Mouse (Mus musculus): Measurements from ENCODE around the gene Actc1. TPM values are rescaled to one million over a fixed set of nuclear protein-coding genes. Genes with fewer than 3 reads are reported as not detected.

The Actc1 gene
- total and polyA plus RNA-seq, 3 experiments, result not detected

DNA sequence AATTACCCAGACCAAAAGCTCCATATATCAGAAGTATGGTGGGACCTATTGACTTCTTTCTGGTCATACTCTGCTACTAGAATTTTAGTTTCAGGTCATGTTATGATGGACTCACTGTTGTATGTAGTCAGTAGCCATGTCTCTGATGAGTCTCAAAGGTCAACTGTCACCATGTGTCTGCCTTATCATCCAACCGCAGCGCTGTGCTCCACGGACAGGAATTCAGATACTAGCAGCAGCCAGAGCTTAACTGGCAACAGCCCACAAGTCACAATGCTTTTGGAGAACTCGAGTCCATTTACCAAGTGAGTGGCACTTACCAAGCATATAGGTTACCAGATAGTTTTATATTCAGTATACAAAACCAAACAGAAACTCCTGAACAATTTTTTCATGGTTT, 44.3 kb upstream of the Actc1 start:
- no peak for DNase-seq (ENCODE audit: extremely low read depth)
- no peaks in the 10 kb centered on the region for H3K27me3 ChIP-seq (replicated peaks)
- H3K4me3 ChIP-seq (replicated peaks in 1 of 3; ENCODE audit: low read depth in 2 of 3, low read length in 2 of 3, poor library complexity in 1 of 3), result no peak overlapping the region
- peaks cover 24 to 51% of the 10 kb centered on the region in 2 experiments for H3K36me3 ChIP-seq (replicated peaks in 1 of 2; ENCODE audit: control insufficient read depth in 1 of 2, insufficient read depth in 1 of 2, low read length in 1 of 2)
- no peaks in the 10 kb centered on the region for H3K4me1 ChIP-seq (ENCODE audit: control insufficient read depth in 1 of 2, insufficient read depth in 2 of 2)
- dilution Hi-C loops (cut with MboI; ENCODE audit: extremely low pct_ligation_motif_present, extremely low pct_unique_long_range_greater_than_20kb, low sequenced_read_pairs), result no loop called here
- H3K9me3 ChIP-seq (replicated peaks; ENCODE audit: low read length), result no peaks in the 10 kb centered on the region
- no peak overlapping the region for H3K9ac ChIP-seq (ENCODE audit: insufficient read depth, low read depth)
- H3K4me2 ChIP-seq (ENCODE audit: insufficient read depth, low read depth, poor library complexity, severe bottlenecking), result no peak overlapping the region
- H3K27ac ChIP-seq (ENCODE audit: insufficient read depth, low read depth), result no peak overlapping the region
- in situ Hi-C loops (cut with MboI; ENCODE audit: low pct_ligation_motif_present, low pct_unique_long_range_greater_than_20kb, low sequenced_read_pairs), result no loop called here
- H3K79me2 ChIP-seq (replicated peaks; ENCODE audit: control insufficient read depth, extremely low read depth, insufficient read depth, poor library complexity, severe bottlenecking), result no peaks in the 10 kb centered on the region
- TF ChIP-seq PAX5 (IDR thresholded peaks at IDR 0.05; ENCODE audit: low read length), result no peak

GRCm38 (mm10) chr2:114096570-114096969, 43.2 kb upstream of the Actc1 start:
- TF ChIP-seq HCFC1 (IDR thresholded peaks at IDR 0.05; ENCODE audit: low read depth, low read length) (no peak), JUN (IDR thresholded peaks at IDR 0.05; ENCODE audit: insufficient read depth, low read depth, low read length) (no peak), ELF1 (IDR thresholded peaks at IDR 0.05; ENCODE audit: low read depth, low read length) (no peak)
- H3K9me3 ChIP-seq (replicated peaks; ENCODE audit: low read length), result no peaks in the 10 kb centered on the region
- in situ Hi-C loops (cut with MboI; ENCODE audit: low pct_ligation_motif_present, low pct_unique_long_range_greater_than_20kb, low sequenced_read_pairs), result no loop called here
- H3K4me1 ChIP-seq (ENCODE audit: control insufficient read depth in 1 of 2, insufficient read depth in 2 of 2), result no peaks in the 10 kb centered on the region
- H3K9ac ChIP-seq (ENCODE audit: insufficient read depth, low read depth), result no peak overlapping the region
- dilution Hi-C loops (cut with MboI; ENCODE audit: extremely low pct_ligation_motif_present, extremely low pct_unique_long_range_greater_than_20kb, low sequenced_read_pairs), result no loop called here
- no peak overlapping the region for H3K4me2 ChIP-seq (ENCODE audit: insufficient read depth, low read depth, poor library complexity, severe bottlenecking)
- H3K27me3 ChIP-seq (replicated peaks), result no peaks in the 10 kb centered on the region
- no peaks in the 10 kb centered on the region for H3K79me2 ChIP-seq (replicated peaks; ENCODE audit: control insufficient read depth, extremely low read depth, insufficient read depth, poor library complexity, severe bottlenecking)
- no peak overlapping the region for H3K4me3 ChIP-seq (replicated peaks in 1 of 3; ENCODE audit: low read depth in 2 of 3, low read length in 2 of 3, poor library complexity in 1 of 3)
- no peak for DNase-seq (ENCODE audit: extremely low read depth)
- H3K36me3 ChIP-seq (replicated peaks in 1 of 2; ENCODE audit: control insufficient read depth in 1 of 2, insufficient read depth in 1 of 2, low read length in 1 of 2), result peaks cover 19 to 41% of the 10 kb centered on the region in 2 experiments
- no peak overlapping the region for H3K27ac ChIP-seq (ENCODE audit: insufficient read depth, low read depth)

- Histone ChIP-seq H3K9ac (ENCODE audit: insufficient read depth, low read depth) (no peak overlapping the region), H3K27ac (ENCODE audit: insufficient read depth, low read depth) (no peak overlapping the region), H3K79me2 (replicated peaks; ENCODE audit: control insufficient read depth, extremely low read depth, insufficient read depth, poor library complexity, severe bottlenecking) (no peaks in the 10 kb centered on the region), H3K27me3 (replicated peaks) (no peaks in the 10 kb centered on the region), H3K9me3 (replicated peaks; ENCODE audit: low read length) (no peaks in the 10 kb centered on the region), H3K4me3 (replicated peaks in 1 of 3; ENCODE audit: low read depth in 2 of 3, low read length in 2 of 3, poor library complexity in 1 of 3) (no peak overlapping the region), H3K4me2 (ENCODE audit: insufficient read depth, low read depth, poor library complexity, severe bottlenecking) (no peak overlapping the region), H3K4me1 (ENCODE audit: control insufficient read depth in 1 of 2, insufficient read depth in 2 of 2) (no peaks in the 10 kb centered on the region; a peak in 1 of 4 replicates), H3K36me3 (replicated peaks in 1 of 2; ENCODE audit: control insufficient read depth in 1 of 2, insufficient read depth in 1 of 2, low read length in 1 of 2) (peaks cover 11 to 30% of the 10 kb centered on the region in 2 experiments)
- in situ Hi-C loops (cut with MboI; ENCODE audit: low pct_ligation_motif_present, low pct_unique_long_range_greater_than_20kb, low sequenced_read_pairs) (no loop called here), dilution Hi-C loops (cut with MboI; ENCODE audit: extremely low pct_ligation_motif_present, extremely low pct_unique_long_range_greater_than_20kb, low sequenced_read_pairs) (no loop called here)
- DNase-seq (ENCODE audit: extremely low read depth), result no peak
- TF ChIP-seq ZNF384 (IDR thresholded peaks at IDR 0.05; ENCODE audit: low read depth, low read length), result no peak
- TF ChIP-seq KAT2A (IDR thresholded peaks at IDR 0.05; ENCODE audit: insufficient replicate concordance, low read length), result no peak
- TF ChIP-seq ZC3H11A (IDR thresholded peaks at IDR 0.05; ENCODE audit: low read depth, low read length), result no peak
- TF ChIP-seq POLR2A (IDR thresholded peaks at IDR 0.05; ENCODE audit: low read depth, low read length), result no peak
- TF ChIP-seq SMC3 (IDR thresholded peaks at IDR 0.05; ENCODE audit: low read depth, low read length), result no peak
- no peak for TF ChIP-seq ELF1 (IDR thresholded peaks at IDR 0.05; ENCODE audit: low read depth, low read length)
- TF ChIP-seq PAX5 (IDR thresholded peaks at IDR 0.05; ENCODE audit: low read length), result no peak
- no peak for TF ChIP-seq NELFE (IDR thresholded peaks at IDR 0.05; ENCODE audit: low read depth, low read length)
- TF ChIP-seq EP300 (IDR thresholded peaks at IDR 0.05; ENCODE audit: low read length), result no peak
- no peak for TF ChIP-seq USF1 (IDR thresholded peaks at IDR 0.05; ENCODE audit: low read depth, low read length)
Measured at GRCm38 (mm10) chr2:114095348-114095747, 42.0 kb upstream of the Actc1 start.

Measured in CH12.LX (cell line).